Mouse (Mus musculus): Measurements from ENCODE around the gene Cdkn1a.
"Not testable (repeated sequence)": the region's sequence is repeated elsewhere in the genome, so short reads cannot be mapped to it uniquely, and the experiment has no call there.

Cdkn1a gene

DNA sequence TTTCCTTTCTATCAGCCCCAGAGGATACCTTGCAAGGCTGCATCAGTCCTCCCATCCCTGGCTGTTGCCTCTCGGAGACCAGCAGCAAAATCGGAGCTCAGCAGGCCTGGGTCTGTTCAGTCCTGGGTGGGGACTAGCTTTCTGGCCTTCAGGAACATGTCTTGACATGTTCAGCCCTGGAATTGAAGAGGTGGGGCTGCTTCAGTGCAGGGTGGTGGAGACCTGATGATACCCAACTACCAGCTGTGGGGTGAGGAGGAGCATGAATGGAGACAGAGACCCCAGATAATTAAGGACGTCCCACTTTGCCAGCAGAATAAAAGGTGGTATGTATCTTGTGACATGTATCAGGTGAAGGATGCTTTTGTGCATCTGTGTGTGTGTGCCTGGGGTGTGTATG lies at the start of gene Cdkn1a:
TSS of gene Cdkn1a (plus strand) at position 201 of the 400 bp plus-strand sequence.
- DNase-seq (ENCODE audit: low spot score in 2 of 2) = no peak

GRCm38 (mm10) chr17:29041632-29042031 lies 49.1 kb upstream of the Cdkn1a start:
- DNase-seq (ENCODE audit: low spot score in 2 of 2) = not testable (repeated sequence)

DNA sequence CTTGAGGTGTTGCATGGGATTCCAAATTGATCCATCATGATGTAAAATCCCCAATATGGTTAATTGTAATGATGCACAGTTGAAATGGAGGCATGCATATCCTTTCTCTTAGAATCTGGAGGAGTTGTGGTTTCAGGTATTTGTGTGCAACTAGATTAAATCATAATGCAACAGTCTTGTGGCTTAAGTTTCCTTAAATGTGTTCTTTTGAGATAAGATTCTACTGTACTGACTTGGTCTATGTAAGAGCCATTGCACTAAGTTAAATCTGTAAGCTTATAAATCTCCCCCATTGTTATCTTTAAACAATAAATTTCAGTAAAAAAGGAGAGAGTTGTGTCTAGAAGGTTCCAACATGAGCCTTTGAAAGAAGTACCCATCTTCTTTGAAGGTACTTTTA lies 48.2 kb upstream of the Cdkn1a start:
- no peak for DNase-seq (ENCODE audit: low spot score in 2 of 2)

GRCm38 (mm10) chr17:29043583-29043982 lies 47.2 kb upstream of the Cdkn1a start:
- no peak for DNase-seq (ENCODE audit: low spot score in 2 of 2)

- DNase-seq (ENCODE audit: low spot score in 2 of 2) = no peak
Observed at GRCm38 (mm10) chr17:29044146-29044924, 46.4 kb upstream of the Cdkn1a start.

DNA sequence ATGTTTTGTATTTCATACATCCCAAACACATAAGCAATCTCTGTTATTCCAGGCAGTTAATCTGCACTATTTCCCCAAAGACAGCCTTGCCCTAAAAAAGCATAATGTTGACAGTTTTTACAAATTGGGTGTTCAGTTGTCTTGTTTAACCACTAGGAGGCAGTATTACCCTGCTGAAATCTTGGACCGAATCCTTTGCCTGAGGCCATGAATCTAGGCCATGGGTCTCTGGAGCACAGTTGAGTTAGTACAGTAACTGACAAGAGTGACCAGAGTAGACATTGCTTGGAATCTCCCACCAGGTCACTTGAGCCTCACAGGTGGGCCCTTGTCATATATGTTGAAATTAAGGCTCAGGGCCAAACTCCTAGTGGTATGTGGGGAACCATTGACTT lies 45.9 kb upstream of the Cdkn1a start:
- DNase-seq (ENCODE audit: low spot score in 2 of 2) = no peak

DNA sequence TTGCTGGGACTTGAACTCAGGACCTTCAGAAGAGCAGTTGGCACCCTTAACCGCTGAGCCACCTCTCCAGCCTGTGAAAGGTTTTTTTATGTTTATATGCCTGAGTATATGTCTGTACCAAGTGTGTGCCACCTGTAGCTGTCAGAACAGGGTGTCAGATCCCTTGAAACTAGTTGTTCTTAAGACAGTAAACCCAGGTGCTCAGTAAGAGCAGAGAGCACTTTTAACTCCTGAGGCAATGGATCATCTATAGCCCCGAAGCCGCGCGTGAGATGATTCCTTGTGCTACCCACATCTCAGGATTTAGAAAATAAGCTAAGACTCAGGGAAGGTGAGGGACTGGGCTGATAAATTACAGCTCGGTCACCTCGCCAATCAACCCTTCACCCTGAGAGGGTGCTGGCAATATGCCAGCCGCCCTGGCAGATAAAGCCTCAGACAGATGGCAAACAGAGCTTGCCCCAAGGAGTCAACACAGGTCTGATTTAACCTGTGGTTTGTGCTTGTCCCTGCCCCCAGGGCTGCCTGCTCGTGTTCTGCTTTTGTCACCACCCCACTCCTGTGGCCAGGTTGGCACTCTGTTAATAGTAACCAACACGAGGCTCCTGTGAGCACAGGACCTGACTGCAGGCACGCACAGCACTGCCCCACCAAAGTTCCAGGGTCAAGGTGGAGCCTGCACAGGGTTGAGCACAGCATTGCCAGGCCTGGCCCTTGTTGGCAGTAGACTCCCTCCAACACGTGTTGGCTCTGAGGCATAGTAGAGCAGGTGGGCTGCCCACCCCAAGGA lies 44.8 kb upstream of the Cdkn1a start:
- no peak for DNase-seq (ENCODE audit: low spot score in 2 of 2)

DNA sequence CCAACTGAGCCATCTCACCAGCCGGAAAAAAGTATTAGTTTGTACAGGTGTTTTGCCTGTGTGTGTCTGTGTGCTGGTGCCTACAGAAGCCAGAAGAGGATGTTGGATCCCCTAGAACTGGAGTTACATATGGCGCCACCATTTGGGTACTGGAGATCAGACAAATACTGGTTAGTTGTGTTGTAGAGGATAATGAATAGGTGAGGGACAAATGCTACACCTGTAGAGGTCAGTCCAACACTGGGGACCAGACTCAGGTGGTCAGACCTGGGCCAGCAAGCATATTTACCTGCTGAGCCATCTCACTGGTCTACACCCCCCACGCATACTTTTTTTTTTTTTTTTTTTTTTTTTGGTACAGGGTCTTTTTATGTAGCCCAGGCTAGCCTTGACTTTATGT lies 43.9 kb upstream of the Cdkn1a start:
- DNase-seq (ENCODE audit: low spot score in 2 of 2) = no peak

GRCm38 (mm10) chr17:29047697-29048514 lies 42.9 kb upstream of the Cdkn1a start:
- no peak for DNase-seq (ENCODE audit: low spot score in 2 of 2)

GRCm38 (mm10) chr17:29048748-29049507 lies 41.8 kb upstream of the Cdkn1a start:
- DNase-seq (ENCODE audit: low spot score in 2 of 2) = peak; percentile 62 to 79

- DNase-seq (ENCODE audit: low spot score in 2 of 2) = no peak
Observed at GRCm38 (mm10) chr17:29049508-29049889, 41.3 kb upstream of the Cdkn1a start.

GRCm38 (mm10) chr17:29049923-29050322 lies 40.9 kb upstream of the Cdkn1a start:
- DNase-seq (ENCODE audit: low spot score in 2 of 2) = no peak

DNA sequence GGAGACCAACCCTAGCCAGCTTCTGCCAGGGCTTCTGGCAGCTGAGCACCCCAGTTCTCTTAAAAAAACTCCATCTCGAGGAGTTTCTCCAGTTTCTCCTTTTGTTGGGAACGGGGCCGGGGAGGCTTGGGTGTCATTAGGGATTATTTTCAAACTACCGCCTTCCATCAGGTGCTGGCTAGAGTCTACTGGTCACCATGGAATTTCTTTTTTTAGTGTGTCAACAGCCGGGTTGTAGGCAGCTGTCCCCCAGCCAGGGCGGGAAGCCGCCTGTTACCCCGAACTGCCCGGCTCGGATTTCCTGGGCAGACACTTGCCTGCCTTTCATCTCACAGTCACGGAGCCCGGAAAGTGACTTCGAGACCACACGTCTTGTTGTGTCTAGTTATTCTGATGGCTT lies 40.0 kb upstream of the Cdkn1a start:
- DNase-seq (ENCODE audit: low spot score in 2 of 2) = no peak

DNA sequence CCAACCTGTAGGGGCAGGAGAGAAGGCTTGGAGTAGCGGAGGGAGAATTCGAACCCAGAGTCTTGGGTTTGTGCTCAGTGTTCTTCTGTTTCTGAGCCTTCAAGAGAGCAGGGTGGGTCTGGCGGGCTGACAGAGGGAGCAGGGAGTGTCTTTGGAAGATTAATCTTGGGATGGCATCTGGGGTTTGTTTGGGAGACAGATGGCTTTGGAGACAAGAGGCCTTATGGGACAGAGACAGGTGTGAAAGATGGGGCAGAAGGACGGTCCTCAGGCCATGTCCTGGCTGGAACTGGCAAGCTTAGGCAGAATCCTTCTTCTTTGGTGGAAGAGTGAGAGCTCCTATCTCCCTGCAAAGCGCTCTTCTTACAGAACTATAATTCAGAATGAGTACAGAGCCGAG lies 37.7 kb upstream of the Cdkn1a start:
- DNase-seq (ENCODE audit: low spot score in 2 of 2) = no peak

DNA sequence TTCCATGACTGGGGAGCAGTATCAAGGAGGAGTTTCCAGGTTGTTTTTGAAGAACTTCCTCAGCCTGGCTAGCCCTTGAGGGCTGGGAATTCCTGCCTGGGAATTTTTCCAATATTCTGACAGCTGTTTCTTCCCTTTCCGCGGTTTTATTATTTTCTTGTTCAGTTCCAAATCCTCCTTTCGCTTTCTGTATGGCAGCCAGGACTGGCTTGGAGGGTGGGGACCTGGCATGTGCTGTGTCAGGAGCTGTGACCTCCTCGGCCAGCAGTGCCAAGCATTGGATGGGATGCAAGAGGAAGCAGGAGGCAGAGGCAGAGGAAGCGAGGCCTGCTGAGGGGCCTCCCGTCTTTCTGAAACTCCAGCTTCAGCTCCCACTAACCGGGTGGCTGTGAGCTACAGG lies 36.9 kb upstream of the Cdkn1a start:
- no peak for DNase-seq (ENCODE audit: low spot score in 2 of 2)

GRCm38 (mm10) chr17:29054429-29054828 lies 36.3 kb upstream of the Cdkn1a start:
- DNase-seq (ENCODE audit: low spot score in 2 of 2) = no peak

DNA sequence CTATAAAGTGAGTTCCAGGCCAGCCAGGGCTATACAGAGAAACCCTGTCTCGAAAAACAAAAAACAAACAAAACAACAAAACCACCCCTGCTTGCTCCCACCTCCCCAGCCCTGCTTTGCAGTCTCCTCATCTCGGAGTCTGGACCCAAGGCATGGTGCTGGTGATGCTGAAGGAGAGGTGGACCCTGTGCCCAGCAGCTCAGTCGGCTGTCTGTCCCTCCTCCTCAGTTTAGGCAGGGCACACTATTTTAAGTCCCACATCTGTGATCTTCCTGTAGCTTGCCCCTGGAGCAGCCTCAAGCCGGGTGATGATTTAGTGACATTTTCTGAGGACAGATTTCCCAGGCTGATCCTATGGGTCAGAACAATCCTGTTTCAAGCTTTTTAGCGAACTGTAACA lies 35.2 kb upstream of the Cdkn1a start:
- DNase-seq (ENCODE audit: low spot score in 2 of 2) = no peak

- DNase-seq (ENCODE audit: low spot score in 2 of 2) = no peak
Observed at GRCm38 (mm10) chr17:29056207-29056606, 34.6 kb upstream of the Cdkn1a start.

DNA sequence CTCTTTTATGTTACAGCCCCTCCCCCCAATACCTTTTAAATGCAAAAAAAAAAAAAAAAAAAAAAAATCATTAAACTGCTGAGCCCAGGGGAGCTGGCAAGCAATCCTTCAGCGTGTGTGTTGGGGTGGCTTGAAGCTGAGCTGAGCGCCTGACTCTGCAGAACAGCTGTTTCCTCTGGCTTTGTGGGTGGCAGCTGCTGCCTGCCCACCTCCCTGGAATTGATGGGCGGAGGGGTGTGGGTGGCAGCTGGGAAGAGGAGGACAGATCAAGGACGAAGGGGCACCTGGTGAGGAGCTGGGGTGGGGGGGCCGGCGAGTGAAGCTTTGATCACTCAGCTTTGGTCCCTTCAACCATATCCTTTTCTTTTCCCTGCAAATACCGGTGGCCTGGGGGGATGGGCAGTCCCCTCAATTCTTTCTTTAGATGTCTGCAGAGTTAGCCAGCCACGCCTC lies 34.1 kb upstream of the Cdkn1a start:
- no peak for DNase-seq (ENCODE audit: low spot score in 2 of 2)

DNA sequence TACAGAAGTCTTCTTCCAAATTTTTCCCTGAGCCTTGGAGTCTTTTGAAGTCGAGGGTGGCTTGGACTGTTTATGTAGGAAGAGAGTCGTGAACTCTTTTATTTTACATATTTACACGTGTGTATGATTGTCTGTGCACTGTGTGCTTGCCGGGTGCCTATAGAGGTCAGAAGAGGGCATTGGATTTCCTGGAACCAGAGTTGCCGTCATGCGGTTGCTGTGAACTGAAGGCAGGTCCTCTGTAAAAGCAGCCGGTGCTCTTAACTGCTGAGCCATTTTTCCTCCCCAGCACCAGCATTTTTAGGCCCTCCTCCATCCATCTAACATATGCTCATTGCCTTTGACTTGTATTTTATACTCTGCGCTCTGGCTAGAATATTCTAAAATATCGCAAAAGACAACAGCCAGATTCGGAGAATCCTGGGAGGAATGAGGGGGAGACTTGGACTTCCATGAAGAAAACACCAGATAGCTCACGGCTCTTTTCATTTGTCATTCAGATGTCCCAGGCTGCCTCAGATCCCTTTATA lies 33.4 kb upstream of the Cdkn1a start:
- DNase-seq (ENCODE audit: low spot score in 2 of 2) = no peak

- DNase-seq (ENCODE audit: low spot score in 2 of 2) = no peak
Observed at GRCm38 (mm10) chr17:29057961-29058360, 32.8 kb upstream of the Cdkn1a start.
